Mouse (Mus musculus): ENCODE results near the gene Ndufa8.
A peak's percentile ranks its signal among the peaks of the same experiment; 100 is the strongest.

Ndufa8 gene

GRCm38 (mm10) chr2:36040872-36041271 lies 8.3 kb downstream of the Ndufa8 start:
- DNase-seq (ENCODE audit: low spot score), result no peak

GRCm38 (mm10) chr2:36039297-36039985 lies 9.8 kb downstream of the Ndufa8 start:
- DNase-seq (ENCODE audit: low spot score), result peak; percentile 10

GRCm38 (mm10) chr2:36035413-36036081 lies 13.7 kb downstream of the Ndufa8 start:
- no peak for DNase-seq (ENCODE audit: low spot score)

- DNase-seq (ENCODE audit: low spot score), result no peak
Measured at GRCm38 (mm10) chr2:36034898-36035297, 14.3 kb downstream of the Ndufa8 start.

- DNase-seq (ENCODE audit: low spot score), result no peak
Measured at GRCm38 (mm10) chr2:36033966-36034365, 15.2 kb downstream of the Ndufa8 start.

GRCm38 (mm10) chr2:36032884-36033283 lies 16.3 kb downstream of the Ndufa8 start:
- DNase-seq (ENCODE audit: low spot score), result no peak

- DNase-seq (ENCODE audit: low spot score), result no peak
Measured at GRCm38 (mm10) chr2:36023291-36023690, 25.9 kb downstream of the Ndufa8 start.

- DNase-seq (ENCODE audit: low spot score), result peak; percentile 72
Measured at GRCm38 (mm10) chr2:36021385-36022159, 27.6 kb downstream of the Ndufa8 start.

GRCm38 (mm10) chr2:36013010-36013409 lies 36.2 kb downstream of the Ndufa8 start:
- DNase-seq (ENCODE audit: low spot score), result no peak

GRCm38 (mm10) chr2:36011331-36011825 lies 37.8 kb downstream of the Ndufa8 start:
- DNase-seq (ENCODE audit: low spot score), result no peak

- DNase-seq (ENCODE audit: low spot score), result no peak
Measured at GRCm38 (mm10) chr2:36010579-36010978, 38.6 kb downstream of the Ndufa8 start.

GRCm38 (mm10) chr2:36009386-36009785 lies 39.8 kb downstream of the Ndufa8 start:
- peak; percentile 66 for DNase-seq (ENCODE audit: low spot score)

GRCm38 (mm10) chr2:36008071-36008470 lies 41.1 kb downstream of the Ndufa8 start:
- peak; percentile 55 for DNase-seq (ENCODE audit: low spot score)

GRCm38 (mm10) chr2:36002188-36002587 lies 47.0 kb downstream of the Ndufa8 start:
- no peak for DNase-seq (ENCODE audit: low spot score)

GRCm38 (mm10) chr2:36000390-36000789 lies 48.8 kb downstream of the Ndufa8 start:
- no peak for DNase-seq (ENCODE audit: low spot score)

- DNase-seq (ENCODE audit: low spot score), result no peak
Measured at GRCm38 (mm10) chr2:35999212-35999611, 50.0 kb downstream of the Ndufa8 start.

GRCm38 (mm10) chr2:35998416-35998815 lies 50.8 kb downstream of the Ndufa8 start:
- DNase-seq (ENCODE audit: low spot score), result no peak

- DNase-seq (ENCODE audit: low spot score), result no peak
Measured at GRCm38 (mm10) chr2:35996753-35997152, 52.5 kb downstream of the Ndufa8 start.

GRCm38 (mm10) chr2:35994303-35994702 lies 54.9 kb downstream of the Ndufa8 start:
- DNase-seq (ENCODE audit: low spot score), result no peak

GRCm38 (mm10) chr2:35993481-35993880 lies 55.7 kb downstream of the Ndufa8 start:
- DNase-seq (ENCODE audit: low spot score), result no peak

- no peak for DNase-seq (ENCODE audit: low spot score)
Measured at GRCm38 (mm10) chr2:35992259-35992658, 56.9 kb downstream of the Ndufa8 start.

Data from urinary bladder, postnatal 25 days (tissue).